Mouse (Mus musculus) lung, adult 2 months (tissue): ENCODE results near the gene Dhodh.

Experiments
- CTCF ChIP-seq: fragments of 200-500 bp; IDR thresholded peaks from 2 replicates; pipeline ENCODE4 v1.5.1; 2011; ENCODE audit warnings: mild to moderate bottlenecking, low read length, control low read depth; ENCODE audit not compliant: insufficient read depth
- POLR2A ChIP-seq: fragments of 200-500 bp; IDR thresholded peaks from 2 replicates; pipeline ENCODE4 v1.6.1; 2011; ENCODE audit warnings: low read depth, mild to moderate bottlenecking, control low read depth, low read length, borderline replicate concordance; ENCODE audit errors: extremely low read depth

DNA sequence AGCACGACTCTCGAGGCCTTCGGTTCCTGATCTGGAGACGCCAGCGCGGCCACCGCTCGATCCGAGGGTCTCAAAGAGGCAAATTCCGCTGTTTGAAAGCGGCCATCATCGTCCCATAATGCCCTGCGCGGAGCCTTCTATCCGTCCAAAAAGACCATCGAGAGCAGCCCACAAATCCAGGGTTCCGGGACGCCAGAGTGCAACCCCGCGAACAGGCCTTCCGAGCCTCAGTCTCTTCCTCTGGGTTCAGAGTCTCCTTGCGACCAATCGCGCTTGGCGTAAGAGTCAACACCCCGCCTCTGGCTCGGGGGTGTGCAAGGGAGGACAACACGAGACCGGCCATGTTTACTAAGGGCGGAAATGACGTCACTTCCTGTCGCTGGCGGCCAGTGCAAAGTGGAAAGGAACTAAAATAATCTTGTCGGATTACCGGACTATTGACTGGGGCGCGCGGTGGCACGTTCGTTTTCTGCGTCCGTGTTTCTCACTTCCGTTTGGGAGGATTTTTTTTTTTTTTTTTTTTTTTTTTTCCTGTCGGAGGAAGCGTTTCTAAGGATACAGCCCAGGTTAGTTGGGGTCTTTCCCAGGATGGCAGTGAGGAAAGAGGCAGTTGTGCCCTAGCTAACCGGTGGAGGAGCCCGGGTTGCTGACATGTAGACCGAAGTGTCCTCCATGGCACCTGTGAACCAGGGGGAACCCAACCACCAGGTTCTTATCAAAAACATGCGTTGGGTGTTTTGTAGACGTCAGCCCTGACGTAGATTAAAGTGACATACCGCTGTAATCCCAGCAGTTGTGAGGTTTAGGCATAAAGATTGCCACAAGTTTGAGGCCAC, 42.8 kb downstream of the Dhodh start, which contains the start of the genes Dhx38 and Txnl4b:
- TF ChIP-seq POLR2A (peak; percentile 56; the same call in 1 of the 2 replicates), CTCF (no peak)
